Mouse (Mus musculus): ENCODE data around the gene Sparc. TPM values are rescaled to one million over a fixed set of nuclear protein-coding genes. Genes with fewer than 3 reads are reported as not detected.

Gene Sparc
- polyA plus RNA-seq, 1 experiment from 2014 or later = 814 TPM

Other genes starting within 250 kb of the Sparc start
- gene Slc36a2, start 238.1 kb downstream of the Sparc start, polyA plus RNA-seq (2016; fragmentation: Nextera tagmentation; extraction: Ambion mirVana) = 0.15 and 0.39 TPM in 2 replicates
- 1.7 and 2.0 TPM in 2 replicates for gene Slc36a1, start 218.8 kb downstream of the Sparc start, polyA plus RNA-seq (2016; fragmentation: Nextera tagmentation; extraction: Ambion mirVana)
- 0.14 and 0.22 TPM in 2 replicates for gene Fat2, start 86.6 kb downstream of the Sparc start, polyA plus RNA-seq (2016; fragmentation: Nextera tagmentation; extraction: Ambion mirVana)
- gene Atox1, start 38.1 kb upstream of the Sparc start, polyA plus RNA-seq (2016; fragmentation: Nextera tagmentation; extraction: Ambion mirVana) = 297 and 344 TPM in 2 replicates
- gene G3bp1, start 46.5 kb upstream of the Sparc start, polyA plus RNA-seq (2016; fragmentation: Nextera tagmentation; extraction: Ambion mirVana) = 237 TPM in 2 replicates
- gene Glra1, start 185.0 kb upstream of the Sparc start, polyA plus RNA-seq (2016; fragmentation: Nextera tagmentation; extraction: Ambion mirVana) = not detected in 2 replicates

Measured in embryonic facial prominence, embryonic 12.5 days (tissue).